Mouse (Mus musculus): ENCODE results near the gene Gm10037.

DNA sequence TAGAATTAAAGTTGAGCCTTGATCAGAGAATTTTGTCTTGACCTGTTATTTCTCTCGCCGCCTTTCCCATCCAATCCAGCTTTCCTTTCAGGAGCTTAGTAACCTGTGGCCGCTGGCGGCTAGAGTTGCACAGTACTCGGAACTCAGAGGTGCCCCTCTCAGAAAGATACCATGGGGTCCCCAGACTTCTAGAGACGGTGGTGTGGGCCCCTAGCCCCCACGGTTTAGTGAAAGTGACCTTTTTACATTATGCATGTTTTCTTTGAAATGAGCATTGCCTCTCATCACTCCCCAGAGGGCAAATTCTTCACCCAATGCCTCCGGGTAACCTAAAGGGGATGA, 13.9 kb downstream of the Gm10037 start:
- no peak for TF ChIP-seq CTCF (IDR thresholded peaks at IDR 0.05; ENCODE audit: borderline replicate concordance, control insufficient read depth, extremely low read depth, insufficient read depth, low read length, poor library complexity)
- TF ChIP-seq POLR2A (IDR thresholded peaks at IDR 0.05; ENCODE audit: control insufficient read depth, extremely low read depth, insufficient read depth, low read length, poor library complexity), result no peak
